Mouse (Mus musculus): ENCODE data around the gene Pelo.

The Pelo gene

DNA sequence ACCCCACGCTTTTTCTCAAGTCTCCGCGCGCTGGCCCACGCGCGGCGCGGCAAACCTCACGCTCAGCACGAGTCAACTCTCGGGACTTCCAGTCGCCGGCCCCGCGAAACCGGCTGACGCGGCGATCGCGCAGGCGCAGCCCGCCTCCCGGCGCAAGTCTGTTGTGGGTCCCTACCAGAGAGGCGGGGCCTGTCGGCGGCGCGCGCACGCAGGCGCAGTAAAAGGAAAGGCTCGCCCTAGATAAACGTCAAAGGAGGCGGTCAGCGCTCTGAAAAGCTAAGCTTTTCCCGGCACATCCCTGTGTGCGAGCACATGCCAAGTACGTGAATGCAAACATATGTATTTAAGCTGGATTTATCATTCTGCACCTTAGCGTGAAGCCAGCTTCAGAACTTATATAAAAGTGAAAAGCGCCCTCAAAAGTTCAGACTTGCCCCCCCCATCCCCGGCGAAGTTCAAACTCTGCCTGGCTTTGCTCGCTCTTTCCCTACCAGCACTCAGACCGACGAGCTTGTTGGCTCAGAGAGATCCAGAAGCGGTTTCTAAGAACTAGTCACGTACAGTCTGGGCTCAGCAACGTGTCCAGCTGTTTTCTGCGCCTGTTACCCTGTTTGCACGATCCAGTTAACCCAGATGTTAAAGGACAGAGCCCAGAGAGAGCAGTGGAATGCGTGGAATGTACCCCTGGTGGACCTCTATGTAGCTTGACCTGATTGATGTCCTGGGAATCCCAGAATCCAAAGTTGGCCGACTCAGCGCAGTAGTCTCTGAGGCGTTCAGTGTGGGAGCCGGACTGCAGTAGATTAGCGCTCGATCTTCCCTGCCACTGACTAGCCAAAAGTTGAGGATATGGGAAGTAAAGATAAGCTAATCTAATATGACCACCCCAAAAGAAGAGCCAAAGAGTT lies at the start of gene Pelo:
Gene Pelo, minus strand, starts transcription at position 118 of the 908 bp plus-strand sequence.
- peak; percentile 88 for ATAC-seq (ENCODE audit: insufficient number of reproducible peaks, low FRiP score, low TSS enrichment)

DNA sequence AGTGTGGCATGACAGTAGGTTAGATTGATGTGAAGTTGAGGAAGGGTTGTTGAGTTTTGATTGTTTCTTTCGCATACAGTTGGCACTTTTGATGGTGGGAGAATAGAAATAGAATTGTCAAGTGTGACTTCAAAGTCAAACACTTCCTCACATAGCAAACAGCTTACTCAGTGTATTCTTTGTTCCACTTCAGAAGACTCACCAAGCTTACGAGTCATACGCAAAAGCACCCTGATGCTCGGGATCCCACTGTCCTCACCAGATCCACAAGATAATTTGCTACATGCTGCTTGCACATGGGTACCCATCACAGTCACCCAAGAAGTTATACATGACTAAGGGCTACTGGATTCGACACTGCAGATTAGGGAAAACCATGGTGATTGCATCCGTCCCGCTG lies 48.5 kb upstream of the Pelo start:
- ATAC-seq (ENCODE audit: insufficient number of reproducible peaks, low FRiP score, low TSS enrichment), result no peak

DNA sequence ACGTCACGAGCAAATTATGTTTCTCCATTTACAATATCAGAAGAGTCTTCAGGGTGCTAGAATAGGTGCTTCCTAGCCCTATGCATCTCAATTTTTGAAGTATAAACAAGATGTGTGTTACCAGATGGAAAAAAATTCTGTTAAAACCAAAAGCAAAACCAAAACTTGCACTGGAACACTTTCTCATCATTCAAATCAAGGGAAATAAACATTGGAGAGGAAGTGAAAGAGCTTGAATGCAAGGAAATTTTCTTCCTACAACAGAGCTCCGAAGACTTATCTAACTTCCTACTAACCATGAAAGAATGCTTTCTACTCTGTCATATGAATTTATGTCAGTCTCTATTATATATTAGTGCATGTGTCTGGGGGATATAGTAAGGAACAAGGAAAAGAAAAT lies 46.8 kb upstream of the Pelo start:
- no peak for ATAC-seq (ENCODE audit: insufficient number of reproducible peaks, low FRiP score, low TSS enrichment)

DNA sequence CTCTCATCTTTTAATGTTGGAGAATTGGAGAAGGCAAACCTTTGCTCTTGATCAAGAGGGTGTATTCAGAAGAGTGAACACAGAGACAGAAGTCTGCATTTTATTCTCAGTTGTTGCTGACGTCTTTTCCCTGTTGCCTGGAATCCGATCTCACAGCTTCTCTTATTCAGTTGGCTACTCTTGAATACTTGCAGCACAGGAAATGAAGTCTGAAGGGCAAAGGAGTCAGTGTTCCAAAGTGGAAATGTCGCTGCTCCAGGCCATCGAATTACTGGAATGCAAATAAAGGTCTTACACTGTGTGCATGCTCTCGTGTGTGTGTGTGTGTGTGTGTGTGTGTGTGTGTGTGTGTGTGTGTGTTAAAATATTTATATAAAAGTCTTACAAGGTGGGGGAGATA lies 42.4 kb upstream of the Pelo start:
- no peak for ATAC-seq (ENCODE audit: insufficient number of reproducible peaks, low FRiP score, low TSS enrichment)

DNA sequence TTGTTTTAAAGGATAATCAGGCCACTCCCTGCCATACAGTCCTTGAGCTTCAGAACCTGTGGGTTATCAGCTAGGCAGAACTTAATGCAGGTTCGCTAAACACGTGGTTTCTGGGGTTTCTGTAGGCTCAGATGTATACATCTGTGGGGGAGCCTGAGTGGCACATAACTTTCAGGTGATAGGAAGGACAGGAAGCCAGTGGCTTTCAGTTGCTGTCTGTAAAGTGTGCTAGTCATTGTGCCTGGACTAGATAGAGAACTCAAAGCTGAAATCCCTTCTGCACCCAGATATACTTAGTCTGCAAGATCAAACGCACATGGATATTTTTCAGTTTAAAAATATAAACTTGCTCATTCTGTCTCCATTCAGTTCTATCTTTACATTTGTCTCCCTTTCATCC lies 41.4 kb upstream of the Pelo start:
- ATAC-seq (ENCODE audit: insufficient number of reproducible peaks, low FRiP score, low TSS enrichment), result no peak

DNA sequence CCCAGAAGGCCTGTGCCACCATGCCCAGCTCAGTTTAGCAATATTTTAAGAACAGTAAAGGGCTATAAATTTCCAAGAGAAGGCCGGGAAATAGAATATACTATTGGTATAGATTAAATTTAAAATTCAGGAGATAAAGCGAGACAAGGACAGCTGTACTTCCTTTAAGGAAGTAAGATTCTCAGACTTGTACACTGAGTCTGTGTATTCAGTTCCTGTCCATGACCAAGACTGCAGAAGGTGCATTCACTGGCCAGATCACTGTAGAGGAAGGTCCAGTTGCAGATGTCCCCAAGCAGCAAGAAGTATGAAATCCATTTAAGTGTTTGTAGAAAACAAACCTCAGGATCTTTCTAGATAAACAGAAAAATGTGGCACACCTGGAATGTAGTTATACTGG lies 40.0 kb upstream of the Pelo start:
- ATAC-seq (ENCODE audit: insufficient number of reproducible peaks, low FRiP score, low TSS enrichment), result no peak

DNA sequence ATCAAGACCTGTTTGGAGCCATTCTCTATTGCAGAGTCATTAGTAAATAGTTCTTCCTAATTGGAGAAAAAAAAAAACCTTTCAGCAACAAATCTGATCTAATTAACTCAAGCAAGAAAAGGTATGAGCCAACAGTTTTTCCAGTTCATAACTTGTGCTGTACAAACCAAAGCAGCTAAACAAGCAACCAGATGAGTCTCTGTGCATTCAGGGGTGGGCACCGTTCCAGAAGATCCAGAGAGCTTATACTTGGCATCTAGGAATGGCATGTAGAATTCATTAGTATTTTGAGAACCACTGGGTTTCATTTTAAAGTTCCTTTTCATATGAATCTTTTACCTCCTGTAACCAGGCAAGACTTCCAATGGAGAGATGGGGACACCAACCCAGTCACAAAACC lies 37.8 kb upstream of the Pelo start:
- ATAC-seq (ENCODE audit: insufficient number of reproducible peaks, low FRiP score, low TSS enrichment), result no peak

DNA sequence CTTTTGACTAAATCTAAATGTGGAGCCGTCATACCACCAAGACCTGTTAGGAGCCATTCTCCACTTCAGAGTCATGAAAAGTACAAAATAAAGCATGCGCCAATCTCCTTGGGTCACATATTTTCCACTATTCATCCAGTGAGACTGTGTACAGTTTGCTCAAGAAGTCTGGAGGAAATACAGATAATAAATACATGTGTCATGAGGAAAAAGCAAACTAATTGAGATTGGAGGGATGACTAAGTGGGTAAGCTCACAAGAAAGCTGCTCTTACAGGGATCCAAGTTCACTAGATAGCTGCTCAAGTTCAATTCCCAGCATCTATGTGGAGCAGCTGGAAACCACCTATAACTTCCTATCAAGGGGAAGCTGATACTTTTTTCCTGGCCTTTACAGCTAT lies 36.5 kb upstream of the Pelo start:
- ATAC-seq (ENCODE audit: insufficient number of reproducible peaks, low FRiP score, low TSS enrichment), result no peak

DNA sequence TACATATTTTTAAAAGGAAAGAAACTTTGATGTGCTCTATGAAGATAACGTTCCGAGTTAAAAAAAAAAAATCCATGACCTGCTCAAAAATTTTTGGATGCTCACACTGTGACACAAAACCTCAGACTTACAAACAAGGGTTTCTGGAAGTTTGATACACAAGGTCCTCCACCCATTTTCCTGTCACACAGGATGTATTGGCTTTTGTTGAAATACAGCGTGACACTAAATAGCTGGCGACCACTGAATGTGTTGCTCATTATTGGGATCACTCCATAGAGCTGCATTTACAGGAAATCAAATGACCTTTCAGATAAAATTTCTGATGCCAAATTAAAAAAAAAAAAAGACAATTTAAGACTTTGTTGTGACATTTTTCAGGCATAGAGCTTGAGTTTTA lies 35.1 kb upstream of the Pelo start:
- ATAC-seq (ENCODE audit: insufficient number of reproducible peaks, low FRiP score, low TSS enrichment), result no peak

DNA sequence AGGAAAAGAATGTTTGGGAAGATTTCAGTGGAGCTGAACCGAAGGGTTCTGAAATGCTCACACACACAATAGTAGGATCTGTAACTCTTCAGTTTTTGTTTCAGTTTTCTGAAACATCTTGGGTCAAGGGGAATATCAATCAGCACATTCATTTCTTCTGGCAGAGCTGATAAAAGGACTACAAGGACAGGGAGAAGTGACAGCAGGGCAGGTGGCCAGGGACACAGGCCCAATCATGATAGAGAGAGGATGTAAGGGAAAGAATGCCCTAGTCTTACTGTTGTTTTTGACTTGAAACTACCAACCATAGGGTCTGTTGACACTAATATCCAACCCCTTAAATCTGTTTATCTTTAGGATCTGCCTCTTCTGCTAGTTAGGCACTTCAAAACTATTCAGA lies 34.5 kb upstream of the Pelo start:
- ATAC-seq (ENCODE audit: insufficient number of reproducible peaks, low FRiP score, low TSS enrichment), result no peak

DNA sequence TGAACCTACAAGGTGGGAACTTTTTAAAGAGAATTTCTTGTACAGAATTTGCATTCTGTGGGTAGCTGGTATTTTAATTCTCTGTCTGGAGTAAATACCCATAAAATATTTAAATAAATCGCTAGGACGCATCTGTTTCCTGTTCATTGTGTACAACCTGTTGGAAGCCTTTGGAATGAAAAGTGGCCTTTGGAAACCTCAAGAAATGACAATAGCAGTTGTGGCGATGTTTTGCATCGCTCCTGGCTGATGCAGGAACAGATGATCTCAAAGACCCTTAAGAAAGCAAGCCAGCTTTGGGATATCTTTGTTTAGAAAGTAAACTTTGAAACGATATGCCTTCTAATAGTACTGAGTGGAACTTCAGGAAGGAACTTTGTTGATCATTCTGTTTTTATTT lies 28.8 kb upstream of the Pelo start:
- no peak for ATAC-seq (ENCODE audit: insufficient number of reproducible peaks, low FRiP score, low TSS enrichment)

DNA sequence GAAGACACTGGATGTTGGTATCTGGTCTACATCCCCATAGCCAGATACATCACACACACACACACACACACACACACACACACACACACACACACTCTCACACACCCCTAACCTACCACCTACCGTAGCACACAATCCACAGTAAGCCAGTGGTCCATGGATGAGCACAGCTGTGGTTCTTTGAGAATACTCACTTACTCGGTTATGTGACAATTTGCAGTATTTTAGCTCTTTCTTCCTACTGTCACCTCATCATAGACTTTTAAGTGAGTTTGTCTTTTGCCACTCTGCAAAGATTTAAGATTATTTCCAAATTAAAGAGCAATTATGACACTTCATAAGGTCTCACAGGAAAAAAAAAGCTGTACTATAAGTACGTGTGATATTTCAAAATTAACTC lies 28.2 kb upstream of the Pelo start:
- ATAC-seq (ENCODE audit: insufficient number of reproducible peaks, low FRiP score, low TSS enrichment), result no peak

DNA sequence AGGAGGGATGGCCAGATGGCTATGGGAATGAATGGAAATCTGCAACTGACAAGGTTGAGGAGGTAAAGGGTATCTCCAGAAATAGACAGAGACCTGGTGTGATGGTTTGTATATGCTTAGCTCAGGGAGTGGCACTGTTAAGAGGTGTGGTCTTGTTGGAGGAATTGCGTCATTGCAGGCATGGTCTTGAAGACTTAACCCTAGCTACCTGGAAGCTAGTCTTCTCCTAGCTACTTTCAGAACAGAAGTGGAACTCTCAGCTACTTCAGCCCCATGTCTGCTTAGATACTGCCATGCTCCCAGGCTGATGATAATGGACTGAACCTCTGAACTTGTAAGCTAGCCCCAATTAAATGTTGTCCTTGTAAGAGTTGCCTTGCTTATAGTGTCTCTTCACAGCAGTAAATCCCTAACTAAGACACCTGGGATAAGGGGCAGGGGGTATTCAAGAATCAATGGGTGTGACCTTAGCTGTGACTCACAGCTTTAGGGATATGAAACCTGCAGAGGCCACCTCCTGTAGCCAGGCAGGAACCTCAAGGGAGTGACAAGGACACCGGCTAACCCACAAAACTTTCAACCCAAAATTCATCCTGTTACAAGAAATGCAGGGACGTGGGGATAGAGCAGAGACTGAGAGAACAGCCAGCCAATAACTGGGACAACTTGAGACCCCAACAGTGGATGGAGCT lies 27.1 kb upstream of the Pelo start:
- no peak for ATAC-seq (ENCODE audit: insufficient number of reproducible peaks, low FRiP score, low TSS enrichment)

DNA sequence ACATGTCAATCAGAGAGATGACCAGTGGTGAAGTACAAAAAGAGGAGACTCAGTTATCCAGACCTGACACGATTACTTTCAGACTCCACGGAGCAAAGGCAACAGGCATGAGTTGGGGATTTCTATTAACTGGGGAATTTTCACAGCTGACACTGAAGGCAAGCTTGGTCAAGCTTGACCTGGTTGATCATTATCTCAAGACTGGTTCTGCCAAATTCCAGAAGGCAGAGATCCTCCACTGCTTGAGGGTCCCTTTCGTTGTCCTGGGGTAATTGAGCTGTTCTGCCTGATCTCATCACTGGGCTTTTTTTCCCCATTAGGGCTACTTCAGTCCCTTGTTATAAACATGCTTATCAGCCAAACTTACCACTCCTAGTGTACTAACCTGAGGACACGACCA lies 19.6 kb upstream of the Pelo start:
- ATAC-seq (ENCODE audit: insufficient number of reproducible peaks, low FRiP score, low TSS enrichment), result no peak

DNA sequence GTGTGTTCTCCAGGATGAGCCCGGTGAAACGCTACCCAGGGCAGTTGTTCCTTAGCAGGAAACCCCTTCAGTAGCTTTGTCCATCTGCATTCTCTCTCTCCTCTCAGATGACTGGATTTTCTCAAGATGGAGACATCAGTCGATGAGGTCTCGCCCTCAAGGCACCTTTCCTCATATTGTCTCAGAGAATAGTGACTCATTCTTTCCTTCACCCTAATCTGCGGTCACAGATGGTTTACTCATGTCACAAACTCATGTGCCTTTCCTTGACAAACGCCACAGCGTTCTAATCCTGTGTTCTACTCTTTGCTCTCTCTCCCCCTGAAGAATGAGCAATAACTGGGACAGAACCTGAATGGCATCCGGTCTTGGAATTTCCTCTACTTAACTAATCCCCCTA lies 17.4 kb upstream of the Pelo start:
- no peak for ATAC-seq (ENCODE audit: insufficient number of reproducible peaks, low FRiP score, low TSS enrichment)

DNA sequence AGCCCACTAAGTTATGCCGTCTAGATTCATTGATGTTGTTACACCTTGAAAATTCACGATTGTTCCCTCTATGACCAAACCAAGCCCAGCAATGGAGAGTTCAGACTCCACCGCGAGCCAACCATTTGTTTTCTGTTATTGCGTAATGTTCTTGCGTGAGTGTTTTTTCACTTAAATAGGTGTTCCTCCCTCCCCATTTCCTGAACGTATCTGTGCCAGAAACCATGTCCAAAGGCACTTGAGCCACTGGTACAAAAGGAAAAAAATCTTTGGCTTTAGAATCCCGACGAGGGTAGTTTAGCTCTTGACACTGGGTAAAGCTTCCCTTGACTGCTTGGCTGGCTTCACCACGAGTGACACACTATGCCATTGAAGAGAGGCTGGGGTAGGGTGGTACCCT lies 16.2 kb upstream of the Pelo start:
- no peak for ATAC-seq (ENCODE audit: insufficient number of reproducible peaks, low FRiP score, low TSS enrichment)

DNA sequence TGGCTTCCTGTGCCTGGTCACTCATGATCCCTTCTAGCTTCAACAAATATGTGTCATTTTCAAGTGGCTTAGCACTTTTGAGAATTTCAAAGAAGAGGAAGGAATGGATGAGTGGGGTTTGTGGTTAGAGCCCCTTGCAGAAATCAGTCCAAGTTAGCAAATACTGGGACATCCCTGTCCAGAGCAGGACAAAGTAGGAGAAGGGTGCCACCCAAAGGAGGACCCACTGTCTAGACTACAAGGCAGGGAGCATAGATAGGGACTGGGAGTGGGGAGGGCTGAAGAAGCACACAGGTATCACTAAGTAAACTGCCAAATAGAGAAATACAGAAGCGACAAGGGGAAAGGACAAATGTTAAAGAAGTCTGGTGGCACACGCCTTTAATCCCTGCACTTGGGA lies 12.8 kb upstream of the Pelo start:
- ATAC-seq (ENCODE audit: insufficient number of reproducible peaks, low FRiP score, low TSS enrichment), result no peak

DNA sequence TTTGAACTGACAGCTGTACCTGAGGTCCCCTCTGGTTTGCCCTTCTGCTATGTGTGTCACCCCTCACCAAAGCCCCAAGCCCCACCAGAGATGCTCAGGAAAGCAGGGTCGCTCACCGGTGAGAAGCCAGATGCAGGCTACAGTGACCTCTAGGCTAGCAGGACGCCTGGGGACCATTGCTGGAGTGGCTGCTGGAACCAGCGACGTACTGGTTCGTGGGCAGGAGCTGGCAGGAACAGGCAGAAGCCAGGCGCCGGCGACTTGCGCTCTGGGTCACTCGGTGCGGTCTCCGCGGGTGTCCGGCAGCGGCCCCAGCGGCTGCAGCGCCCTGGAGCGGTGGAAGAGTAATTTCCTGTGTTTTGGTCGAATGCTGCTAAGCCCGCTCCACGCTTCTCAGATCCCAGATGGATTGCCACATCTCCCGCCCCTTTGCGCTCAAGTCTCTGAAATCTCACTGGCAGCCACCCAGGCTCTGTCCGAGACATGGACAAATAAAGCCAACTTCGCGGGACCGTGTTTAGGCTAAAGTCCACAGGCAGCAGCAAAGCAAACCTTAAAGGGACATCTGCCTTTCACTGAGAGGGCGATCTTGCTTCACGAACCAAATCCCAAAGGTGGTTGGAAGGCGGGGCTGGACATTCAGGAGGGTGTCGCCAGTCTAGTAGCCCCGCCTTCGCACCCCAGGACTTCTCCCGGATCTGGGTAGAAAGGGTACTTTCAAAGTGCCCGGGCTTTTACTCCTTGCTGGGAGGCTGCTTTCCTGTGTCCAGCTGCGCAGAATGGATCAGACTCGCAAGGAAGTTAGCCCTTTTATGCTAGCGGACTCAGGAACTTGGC lies 11.6 kb upstream of the Pelo start, which contains the start of the genes Gm49395 and Itga1:
Gene Gm49395, minus strand, starts transcription at position 567 of the 837 bp plus-strand sequence.
Gene Itga1, minus strand, starts transcription at position 610 of the 837 bp plus-strand sequence.
- peak; percentile 53 for ATAC-seq (ENCODE audit: insufficient number of reproducible peaks, low FRiP score, low TSS enrichment)

DNA sequence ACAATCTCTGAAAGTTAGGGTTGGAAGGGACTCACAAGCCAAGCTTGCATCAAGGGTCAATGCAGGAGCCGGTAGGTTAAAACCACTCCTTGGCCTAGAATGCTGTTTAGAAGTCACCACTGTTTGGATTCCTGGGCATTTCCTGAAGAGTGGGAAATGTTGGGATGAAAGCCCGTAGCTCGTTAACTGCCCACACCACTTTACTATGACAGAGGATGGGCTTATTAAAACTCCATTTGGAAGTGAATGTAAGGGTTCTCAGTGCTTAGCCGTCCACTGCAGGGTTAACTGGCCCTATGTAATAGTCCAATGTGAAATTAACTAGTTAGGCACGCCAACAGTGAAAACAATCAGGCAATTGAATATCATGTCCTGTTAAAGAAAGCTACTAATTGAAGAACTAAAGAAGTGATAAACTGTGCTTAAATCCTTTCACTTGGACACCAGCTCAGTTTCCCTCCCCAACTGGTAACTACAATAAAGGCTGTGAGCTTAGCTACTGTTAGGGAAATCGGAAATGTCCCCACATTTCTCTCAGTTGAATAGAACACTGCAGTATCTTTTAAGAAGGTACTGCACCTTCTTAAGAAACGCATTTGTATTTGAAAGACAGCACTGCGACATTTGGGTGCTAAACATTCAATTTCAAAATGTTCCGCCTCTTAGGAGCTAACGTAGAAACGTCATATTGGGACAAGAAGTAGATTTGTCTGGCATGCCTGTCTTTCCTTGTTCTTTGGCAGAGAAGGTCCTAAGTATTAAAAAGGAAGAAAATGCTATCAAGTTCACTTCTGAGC lies 10.6 kb upstream of the Pelo start:
- no peak for ATAC-seq (ENCODE audit: insufficient number of reproducible peaks, low FRiP score, low TSS enrichment)

DNA sequence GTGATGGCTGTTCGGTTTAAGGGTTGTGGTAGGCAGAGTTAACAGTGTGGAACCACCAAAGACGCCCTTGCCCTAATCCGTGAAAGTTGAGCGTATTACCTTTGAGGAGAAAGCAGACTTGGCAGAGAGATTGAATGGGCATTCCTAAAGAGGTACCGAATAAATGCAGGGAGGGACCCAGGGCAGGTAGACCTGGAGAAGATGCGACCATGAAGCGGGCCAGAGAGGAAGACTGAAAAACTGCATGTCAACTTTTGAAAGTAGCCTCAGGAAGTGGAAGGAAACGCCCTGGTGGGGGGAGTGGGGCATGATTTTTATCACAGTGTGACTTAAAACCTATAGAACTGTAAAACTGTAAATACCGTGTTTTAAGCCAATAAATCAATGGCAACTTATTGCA lies 9.4 kb upstream of the Pelo start:
- no peak for ATAC-seq (ENCODE audit: insufficient number of reproducible peaks, low FRiP score, low TSS enrichment)

Data from cerebellum, adult (tissue).